In the genomic region with DNA sequence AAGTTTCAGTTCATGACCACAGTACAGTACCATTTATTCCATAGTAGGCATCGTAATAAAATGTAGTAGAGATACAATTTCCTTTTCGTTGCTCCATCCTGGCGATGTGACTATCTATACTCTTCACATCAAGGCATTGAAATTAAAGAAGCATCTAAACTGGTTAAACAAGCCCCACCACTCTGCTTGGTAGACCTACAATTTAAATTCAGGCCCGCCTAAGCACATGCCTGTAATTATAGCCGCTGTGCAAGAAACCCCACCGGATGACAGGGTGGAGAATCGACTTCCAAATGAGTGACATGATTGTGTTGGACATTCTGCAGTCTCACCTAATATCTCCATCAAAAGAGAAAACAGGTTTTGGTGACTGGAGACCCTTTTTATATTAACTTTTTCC, we compare ENCODE assay signal across 24 mouse cellular contexts. TPM values are rescaled to one million over a fixed set of nuclear protein-coding genes. Genes with fewer than 3 reads are reported as not detected.
DNase-seq lines count a peak whose midpoint lies in the region; ATAC-seq and TF ChIP-seq lines count a peak whose summit lies in the region.
"Had no signal": no experiment of that assay in that cellular context is flagged by ENCODE, and none has a peak within 500 bp of the region (broad histone marks: within the 10 kb centered on the region; RNA-seq: fewer than 3 reads in every experiment).

No protein-coding gene starts in this region.

- no peak for TF ChIP-seq POLR2A in limb, embryonic 14.5 days (IDR thresholded peaks at IDR 0.05; ENCODE audit: borderline replicate concordance, extremely low read depth, insufficient read depth, insufficient read length)

- ATAC-seq in limb, embryonic 14.5 days (ENCODE audit: low FRiP score, low read depth), result no peak
- ATAC-seq in embryonic facial prominence, embryonic 14.5 days (ENCODE audit: low read depth), result peak; percentile 68; the same call in 1 of the 2 replicates
- ATAC-seq: CD4-positive, CD25-positive, alpha-beta regulatory T cell, adult 4 months; forebrain, embryonic 13.5 days; forebrain, embryonic 15.5 days; forebrain, postnatal 0 days had no signal

- no peaks in the 10 kb centered on the region for H3K27me3 ChIP-seq in limb, embryonic 14.5 days (ENCODE audit: control insufficient read depth, insufficient read depth, low read length)
- H3K27me3 ChIP-seq in limb, embryonic 10.5 days (ENCODE audit: low read depth, poor library complexity, severe bottlenecking), result no peaks in the 10 kb centered on the region
- H3K27me3 ChIP-seq in embryonic facial prominence, embryonic 14.5 days (replicated peaks; ENCODE audit: control insufficient read depth, insufficient read depth, low read length), result no peaks in the 10 kb centered on the region
- H3K27me3 ChIP-seq: embryonic facial prominence, embryonic 12.5 days; forebrain, embryonic 13.5 days; forebrain, embryonic 15.5 days had no signal

- DNase-seq in embryo, embryonic 11 days, result peak; percentile 3
- DNase-seq in embryo, embryonic 10.5 days (ENCODE audit: low spot score), result no peak
- DNase-seq in limb, embryonic 14.5 days (ENCODE audit: low spot score), result peak; percentile 44
- DNase-seq in limb, embryonic 10.5 days (ENCODE audit: low spot score), result no peak
- DNase-seq in embryonic facial prominence, embryonic 14.5 days (ENCODE audit: low spot score), result peak; percentile 81
- DNase-seq in ovary, adult 18-20 months (ENCODE audit: low spot score), result no peak
- no peak for DNase-seq in spleen, adult 18-20 months
- DNase-seq: adrenal gland, adult 8-10 months; adrenal gland, postnatal 14 days; adrenal gland, postnatal 36 days; B cell, adult 2 months; cerebellum, adult 11-12 months; cerebellum, adult 2 months; cerebellum, adult 9-10 months; cerebellum, postnatal 10 days; cerebellum, postnatal 25 days; forebrain, postnatal 0 days had no signal

- no peak overlapping the region for H3K9ac ChIP-seq in limb, embryonic 14.5 days (ENCODE audit: low read depth, low read length, severe bottlenecking)
- no peak overlapping the region for H3K9ac ChIP-seq in embryonic facial prominence, embryonic 14.5 days (ENCODE audit: low read depth, low read length)
- H3K9ac ChIP-seq: embryonic facial prominence, embryonic 12.5 days; forebrain, embryonic 13.5 days; forebrain, embryonic 15.5 days; forebrain, postnatal 0 days had no signal

- H3K27ac ChIP-seq in limb, embryonic 14.5 days (replicated peaks; ENCODE audit: low read depth, low read length), result no peak overlapping the region
- no peak overlapping the region for H3K27ac ChIP-seq in limb, embryonic 10.5 days
- H3K27ac ChIP-seq in embryonic facial prominence, embryonic 14.5 days (replicated peaks; ENCODE audit: low read depth, low read length), result no peak overlapping the region
- H3K27ac ChIP-seq: embryonic facial prominence, embryonic 12.5 days; forebrain, embryonic 10.5 days; forebrain, embryonic 13.5 days; forebrain, embryonic 15.5 days had no signal

- no peak overlapping the region for H3K4me2 ChIP-seq in limb, embryonic 14.5 days (replicated peaks; ENCODE audit: low read depth, low read length, severe bottlenecking)
- H3K4me2 ChIP-seq in embryonic facial prominence, embryonic 14.5 days (ENCODE audit: low read depth, low read length), result no peak overlapping the region
- H3K4me2 ChIP-seq: embryonic facial prominence, embryonic 12.5 days; forebrain, embryonic 13.5 days; forebrain, embryonic 15.5 days had no signal

- no peaks in the 10 kb centered on the region for H3K4me1 ChIP-seq in limb, embryonic 14.5 days (ENCODE audit: control insufficient read depth, insufficient read depth, low read length)
- no peaks in the 10 kb centered on the region for H3K4me1 ChIP-seq in limb, embryonic 10.5 days
- H3K4me1 ChIP-seq in embryonic facial prominence, embryonic 14.5 days (ENCODE audit: control insufficient read depth, insufficient read depth, low read length), result no peaks in the 10 kb centered on the region
- H3K4me1 ChIP-seq: embryonic facial prominence, embryonic 12.5 days; forebrain, embryonic 10.5 days; forebrain, embryonic 13.5 days; forebrain, embryonic 15.5 days had no signal

- no peaks in the 10 kb centered on the region for H3K9me3 ChIP-seq in limb, embryonic 14.5 days (ENCODE audit: control insufficient read depth, low read length)
- no peaks in the 10 kb centered on the region for H3K9me3 ChIP-seq in limb, embryonic 10.5 days (replicated peaks)
- H3K9me3 ChIP-seq in embryonic facial prominence, embryonic 14.5 days (ENCODE audit: control insufficient read depth, low read length), result no peaks in the 10 kb centered on the region
- H3K9me3 ChIP-seq: embryonic facial prominence, embryonic 12.5 days; forebrain, embryonic 10.5 days; forebrain, embryonic 13.5 days; forebrain, embryonic 15.5 days had no signal

- H3K4me3 ChIP-seq in limb, embryonic 14.5 days (replicated peaks; ENCODE audit: low read length), result no peak overlapping the region
- no peak overlapping the region for H3K4me3 ChIP-seq in limb, embryonic 10.5 days
- H3K4me3 ChIP-seq in embryonic facial prominence, embryonic 14.5 days (ENCODE audit: low read depth, low read length), result no peak overlapping the region
- H3K4me3 ChIP-seq: embryonic facial prominence, embryonic 12.5 days; erythroblast, embryonic 14.5 days; forebrain, embryonic 10.5 days; forebrain, embryonic 13.5 days; forebrain, embryonic 15.5 days had no signal

- WGBS in limb, embryonic 14.5 days, result 83% methylated on average over 7 of the region's 7 CpGs
- WGBS in limb, embryonic 10.5 days, result 84% methylated on average over 7 of the region's 7 CpGs
- WGBS in embryonic facial prominence, embryonic 14.5 days, result 73% methylated on average over 7 of the region's 7 CpGs

- no peaks in the 10 kb centered on the region for H3K36me3 ChIP-seq in limb, embryonic 14.5 days (ENCODE audit: control insufficient read depth, insufficient read depth, low read length)
- H3K36me3 ChIP-seq in limb, embryonic 10.5 days, result no peaks in the 10 kb centered on the region
- H3K36me3 ChIP-seq in embryonic facial prominence, embryonic 14.5 days (ENCODE audit: control insufficient read depth, insufficient read depth, low read length), result no peaks in the 10 kb centered on the region
- H3K36me3 ChIP-seq: embryonic facial prominence, embryonic 12.5 days; forebrain, embryonic 10.5 days; forebrain, embryonic 15.5 days had no signal

RNA-seq across cellular contexts. Expression of gene Lipm, which starts 1.2 kb away (rescaled TPM):
- polyA plus RNA-seq in limb, embryonic 14.5 days (2012; rRNA removed), result 4.4 and 6.7 TPM in 2 replicates
- polyA plus RNA-seq in limb, embryonic 14.5 days (2014; fragmentation: Nextera tagmentation; extraction: Ambion mirVana), result 8.6 and 11.6 TPM in 2 replicates
- polyA plus RNA-seq in limb, embryonic 10.5 days (2016; fragmentation: Nextera tagmentation; extraction: Ambion mirVana), result not detected in 2 replicates
- polyA plus RNA-seq in embryonic facial prominence, embryonic 14.5 days (2014; fragmentation: Nextera tagmentation; extraction: Ambion mirVana), result 4.5 and 5.2 TPM in 2 replicates
- polyA plus RNA-seq: cerebellum, adult 2 months; erythroblast, embryonic 14.5 days; forebrain, embryonic 10.5 days; forebrain, embryonic 13.5 days; forebrain, embryonic 15.5 days; forebrain, postnatal 0 days had no signal

RNA-seq across cellular contexts. Expression of gene Lipn, which starts 34.7 kb away (rescaled TPM):
- not detected in 2 replicates for polyA plus RNA-seq in limb, embryonic 14.5 days (2012; rRNA removed)
- not detected in 2 replicates for polyA plus RNA-seq in limb, embryonic 14.5 days (2014; fragmentation: Nextera tagmentation; extraction: Ambion mirVana)
- not detected in 2 replicates for polyA plus RNA-seq in limb, embryonic 10.5 days (2016; fragmentation: Nextera tagmentation; extraction: Ambion mirVana)
- polyA plus RNA-seq in embryonic facial prominence, embryonic 14.5 days (2014; fragmentation: Nextera tagmentation; extraction: Ambion mirVana), result not detected in 2 replicates
- polyA plus RNA-seq: CD4-positive, CD25-positive, alpha-beta regulatory T cell, adult 4 months; cerebellum, adult 2 months; cortical plate, adult 2 months; embryonic facial prominence, embryonic 12.5 days; erythroblast, embryonic 14.5 days; forebrain, embryonic 10.5 days; forebrain, embryonic 13.5 days; forebrain, embryonic 15.5 days; forebrain, postnatal 0 days had no signal

Comparison
In these comparisons a context has a peak if more than half of its experiments do, and no peak if none do; other contexts are left out.
1. DNase-seq: peak in embryo, embryonic 11 days (single experiment), limb, embryonic 14.5 days (single experiment) and embryonic facial prominence, embryonic 14.5 days (single experiment); none in embryo, embryonic 10.5 days (single experiment), limb, embryonic 10.5 days (single experiment), ovary, adult 18-20 months (single experiment) and spleen, adult 18-20 months (0 of 2).